Mouse (Mus musculus) left cerebral cortex, postnatal 36 days (tissue): ENCODE measurements around the gene Siglece. TPM values are rescaled to one million over a fixed set of nuclear protein-coding genes. Genes with fewer than 3 reads are reported as not detected.
"Not testable (repeated sequence)": the region's sequence is repeated elsewhere in the genome, so short reads cannot be mapped to it uniquely, and the experiment has no call there.

Experiments
- DNase-seq, 2 experiments: peaks; one replicate each; pipeline ENCODE4 v3.0.0; 2021 to 2022; ENCODE audit warnings: low spot score in 2 of 2, mixed read lengths in 1 of 2
- intact Hi-C: fragments of 180-260 bp; cut with DNase I; formaldehyde crosslinking; loops from one replicate; pipeline ENCODE4 v1.15.1; 2025
- total RNA-seq, 2 experiments: library from RNA; stranded (reverse); gene quantifications; 2 replicates each; pipeline ENCODE4 v1.2.3; 2021

The Siglece gene
- total RNA-seq: 1 to 10 TPM in 1 of 2 experiments, under 1 TPM in 1; 1.00 to 1.4 TPM

DNA sequence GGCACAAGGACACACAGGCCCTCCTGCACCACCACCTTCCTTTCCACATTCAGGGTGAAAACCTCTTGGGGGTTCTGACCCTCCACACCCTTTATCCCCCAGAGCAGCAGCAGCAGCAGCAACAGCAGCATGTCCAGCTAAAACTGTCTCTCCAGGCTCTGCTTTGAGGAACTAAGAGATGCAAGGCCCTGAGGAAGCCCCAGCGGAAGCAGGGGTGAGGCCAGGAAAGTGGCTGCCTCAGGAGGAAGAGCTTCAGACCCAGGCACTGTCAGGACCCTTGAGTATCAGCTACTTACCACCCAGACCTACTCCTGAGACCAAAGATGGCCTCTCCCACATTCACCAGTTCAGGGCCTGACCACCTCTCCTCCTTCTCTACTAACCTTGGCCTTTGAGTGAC is at the start of gene Siglece:
Gene Siglece, minus strand, starts transcription at position 160 of the 400 bp plus-strand sequence.
- no peak for DNase-seq
- intact Hi-C loops: no loop called here

DNA sequence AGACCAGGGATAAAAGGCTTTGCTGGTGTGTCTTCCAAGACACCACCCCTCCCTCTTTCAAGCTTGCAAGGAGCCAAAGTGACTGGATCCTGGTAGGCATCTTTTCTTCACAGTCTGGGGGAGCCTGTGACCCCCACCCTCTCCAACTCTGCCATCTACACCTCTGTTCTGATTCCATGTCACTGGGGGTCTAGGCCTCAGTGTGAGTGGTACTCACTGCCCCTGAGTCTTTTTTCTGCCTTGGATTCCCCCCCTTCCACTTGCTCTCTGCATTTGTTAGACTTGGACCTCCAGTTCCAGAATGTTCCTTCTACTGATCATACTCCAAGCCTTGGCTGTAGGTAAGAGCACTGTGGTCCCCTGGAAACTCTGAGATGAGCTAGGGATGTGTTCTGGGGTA is 30.2 kb upstream of the Siglece start, which contains the start of gene Klk14:
Gene Klk14, plus strand, starts transcription at position 301 of the 400 bp plus-strand sequence.
- intact Hi-C loops: no loop called here
- DNase-seq: no peak

DNA sequence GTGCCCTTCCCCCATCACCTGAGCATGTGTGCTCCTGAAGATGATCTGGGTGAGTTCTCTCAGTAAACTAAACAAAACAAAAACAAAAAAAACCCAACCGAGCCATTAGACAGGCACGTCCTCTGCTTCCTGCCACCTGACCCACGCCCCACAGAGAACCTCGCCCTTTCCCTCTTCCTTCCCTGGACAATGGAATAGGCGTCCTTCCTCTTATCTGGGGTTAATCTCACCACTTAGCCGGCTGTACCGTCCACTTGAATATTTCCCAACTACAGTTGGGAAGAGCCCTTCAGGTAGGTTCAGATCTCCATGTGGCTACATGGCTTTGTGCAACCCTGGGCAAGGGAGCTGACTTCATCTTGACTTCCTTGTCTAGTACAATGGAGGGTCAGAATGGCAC is 25.1 kb upstream of the Siglece start:
- no peak for DNase-seq
- intact Hi-C loops: no loop called here

DNA sequence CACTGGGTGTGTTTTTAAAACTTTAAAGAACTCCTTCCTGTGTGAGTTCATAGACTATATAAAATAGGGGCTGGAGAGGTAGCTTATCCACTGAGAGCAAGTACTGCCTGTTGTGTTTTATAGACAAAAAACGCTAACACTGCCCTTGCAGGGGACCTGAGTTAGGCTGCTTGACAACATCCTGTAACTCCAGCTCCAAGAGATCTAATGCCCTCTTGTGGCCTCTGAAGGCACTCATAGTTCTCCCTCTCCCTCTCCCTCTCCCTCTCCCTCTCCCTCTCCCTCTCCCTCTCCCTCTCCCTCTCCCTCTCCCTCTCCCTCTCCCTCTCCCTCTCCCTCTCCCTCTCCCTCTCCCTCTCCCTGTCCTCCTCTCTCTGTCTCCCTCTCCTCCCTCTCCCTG is 22.6 kb upstream of the Siglece start:
- DNase-seq, intact Hi-C loops: not testable (repeated sequence)

DNA sequence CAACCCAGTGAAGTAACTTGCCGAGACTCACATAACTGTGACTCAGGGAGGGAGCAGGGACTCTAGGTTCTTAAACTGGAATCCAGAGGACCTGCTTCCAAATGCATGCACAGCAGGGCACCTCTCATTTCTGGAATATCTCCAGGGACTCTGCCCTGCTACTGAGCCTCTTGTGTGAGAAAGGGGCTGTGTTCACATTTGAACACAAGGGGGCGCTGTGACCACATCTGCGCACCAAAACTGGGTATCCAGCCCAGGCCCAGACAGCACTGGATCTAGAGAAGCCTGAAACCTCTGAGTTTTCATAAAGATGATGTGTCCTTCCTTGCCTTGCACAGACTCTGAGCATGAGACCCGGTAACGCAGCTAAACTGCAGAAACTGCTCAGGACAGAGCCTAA is 21.0 kb upstream of the Siglece start:
- DNase-seq: peak; percentile 54
- intact Hi-C loops: no loop called here

DNA sequence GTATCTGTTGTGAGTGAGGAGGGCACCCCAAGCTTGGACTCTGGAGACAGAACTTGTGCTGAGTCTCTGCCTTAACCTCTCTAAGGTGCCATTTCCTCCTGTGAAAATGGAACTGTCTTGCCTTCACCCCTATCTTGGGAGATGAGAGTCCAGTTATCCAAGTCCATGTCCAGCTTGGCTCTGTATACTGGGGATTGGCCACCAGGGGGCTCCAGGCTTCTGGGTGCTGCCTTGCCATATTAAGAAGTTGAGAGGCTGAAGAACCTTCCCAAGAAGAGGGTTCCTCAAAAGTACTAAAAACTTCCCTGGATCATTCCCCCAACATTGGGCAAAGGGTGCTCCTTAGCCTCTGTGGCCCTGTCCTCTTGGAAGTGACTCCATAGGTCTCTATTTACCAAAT is 18.6 kb upstream of the Siglece start:
- intact Hi-C loops: loop anchor here (1.0 to 5.0 kb wide), 2 partner anchors 104 to 217 kb away; partner anchors contain the start of gene Klk10
- peak; percentile 26 to 30 for DNase-seq

DNA sequence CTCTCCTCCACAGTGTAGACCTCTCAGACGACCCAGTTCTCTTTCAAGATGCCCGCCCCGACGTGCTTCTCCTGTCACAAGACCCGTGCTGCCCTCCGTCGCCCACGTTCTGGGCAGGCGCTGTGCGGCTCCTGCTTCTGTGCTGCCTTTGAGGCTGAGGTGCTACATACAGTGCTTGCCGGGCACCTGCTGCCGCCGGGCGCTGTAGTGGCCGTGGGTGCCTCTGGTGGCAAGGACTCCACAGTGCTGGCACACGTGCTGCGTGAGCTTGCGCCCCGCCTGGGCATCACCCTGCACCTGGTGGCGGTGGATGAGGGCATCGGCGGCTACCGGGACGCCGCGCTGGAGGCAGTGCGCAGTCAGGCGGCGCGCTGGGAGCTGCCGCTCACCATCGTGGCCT is 15.1 kb upstream of the Siglece start:
- intact Hi-C loops: loop anchor here (5.0 kb wide), 1 partner anchor 107 kb away; the partner anchor contains the start of gene Klk10
- DNase-seq: no peak

DNA sequence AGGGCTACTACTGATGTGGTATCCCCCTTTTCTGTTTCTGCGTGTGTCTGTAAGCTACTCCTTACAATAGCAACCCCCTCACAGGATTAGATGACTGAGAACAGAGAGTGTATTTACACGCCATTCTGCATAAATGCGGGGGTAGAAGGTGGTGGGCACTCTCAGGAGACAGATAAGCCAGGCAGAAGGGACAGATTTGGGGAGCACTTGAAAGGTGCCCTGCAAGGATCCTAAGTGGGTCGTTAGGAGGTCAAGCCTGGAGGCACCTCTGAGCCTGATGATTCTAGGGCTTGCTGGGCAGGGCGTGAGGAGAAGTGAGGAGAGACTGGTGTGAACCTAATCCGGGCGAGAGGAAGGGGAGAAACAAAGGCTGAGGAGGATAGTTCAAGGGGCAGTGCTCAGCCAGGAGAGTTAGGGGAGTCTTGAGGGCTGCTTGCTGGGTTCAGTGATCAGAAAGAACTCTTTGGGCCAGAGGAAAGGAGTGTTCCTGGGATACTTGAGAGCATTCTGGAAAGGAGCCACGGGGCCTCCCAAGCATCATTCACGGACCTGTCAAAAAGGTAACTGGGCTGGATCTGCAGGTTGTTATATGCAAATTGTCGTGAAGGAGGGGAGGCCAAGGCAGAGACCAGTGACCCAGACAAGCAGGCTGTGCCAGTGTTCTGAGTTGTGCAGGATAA is 12.8 kb upstream of the Siglece start:
- intact Hi-C loops: loop anchor here (5.0 kb wide), 2 partner anchors 85 to 110 kb away; partner anchors contain the start of gene Zfp658
- DNase-seq: no peak

DNA sequence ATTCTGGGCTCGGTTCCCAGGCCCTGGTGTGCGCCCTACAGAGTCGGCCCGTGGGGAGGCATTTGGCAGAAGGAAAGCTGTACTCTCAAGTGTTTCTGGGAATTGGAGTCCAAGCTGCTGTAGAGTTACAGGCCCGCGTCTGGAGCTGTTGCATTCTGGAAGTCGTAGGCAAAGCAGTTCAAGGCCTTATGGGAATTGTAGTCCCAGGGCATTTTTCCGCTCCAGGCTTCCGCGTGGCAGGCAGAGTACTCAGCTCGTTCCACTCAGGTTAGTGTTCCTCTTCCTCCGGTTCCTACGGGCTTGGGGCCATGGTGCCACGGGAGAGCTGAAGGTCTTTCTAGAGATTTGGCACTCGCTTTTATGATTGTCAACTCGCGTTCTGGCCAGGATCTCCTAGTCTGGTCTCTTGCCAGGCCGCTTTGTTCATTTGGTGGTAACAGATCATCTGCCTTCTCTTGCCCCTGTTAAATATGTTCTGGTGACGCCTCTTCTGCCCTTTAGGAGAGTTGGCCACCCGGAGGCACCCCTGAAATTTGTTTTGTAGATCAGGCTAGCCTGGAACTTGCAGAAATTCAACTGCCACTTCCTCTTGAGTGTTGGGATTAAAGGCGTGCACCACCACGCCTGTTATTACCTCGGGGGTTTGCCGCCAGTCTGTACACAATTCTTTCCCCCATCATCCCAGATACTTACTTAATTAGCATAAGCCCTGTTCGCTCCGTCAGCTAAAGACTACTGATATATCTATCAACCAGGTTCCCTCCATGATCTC is 12.0 kb upstream of the Siglece start, which contains the start of gene Ctu1:
Gene Ctu1, plus strand, starts transcription at position 208 of the 772 bp plus-strand sequence.
- intact Hi-C loops: loop anchor here (5.0 kb wide), 2 partner anchors 85 to 110 kb away; partner anchors contain the start of gene Zfp658

DNA sequence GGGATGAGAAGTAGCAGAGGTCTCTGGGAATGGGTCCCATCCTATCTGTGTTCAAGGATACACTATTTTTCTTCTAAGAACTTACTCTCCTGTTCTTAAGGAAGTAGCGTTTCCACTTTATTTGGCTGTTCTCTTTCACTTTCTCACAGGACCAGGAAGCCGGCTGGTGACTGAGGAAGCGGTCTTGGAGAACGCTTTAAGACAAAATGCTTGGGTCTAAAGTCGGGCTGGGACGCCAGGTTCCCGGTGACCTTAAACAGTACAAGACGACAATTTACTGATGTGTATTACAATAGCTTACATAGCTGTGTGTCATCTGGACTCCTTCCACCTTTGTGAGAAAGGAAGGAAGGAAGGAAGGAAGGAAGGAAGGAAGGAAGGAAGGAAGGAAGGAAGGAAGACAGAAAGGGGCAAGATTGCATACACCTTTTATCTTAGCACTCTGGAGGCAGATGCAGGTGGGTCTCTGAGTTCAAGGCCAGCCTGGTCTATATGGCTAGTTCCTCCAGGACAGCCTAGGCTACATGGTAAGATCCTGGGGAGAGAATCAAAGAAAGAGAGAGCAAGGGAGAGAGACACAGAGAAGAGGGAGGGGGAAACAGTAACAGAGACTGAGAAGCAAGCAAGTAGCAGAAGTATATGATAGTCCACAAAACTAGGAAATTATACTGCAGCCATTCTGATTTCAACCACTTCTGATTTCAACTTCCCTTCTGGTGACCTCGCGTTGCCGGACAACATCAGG is 11.3 kb upstream of the Siglece start:
- no peak for DNase-seq
- intact Hi-C loops: loop anchor here (5.0 kb wide), 2 partner anchors 84 to 109 kb away; partner anchors contain the start of gene Zfp658

More for the DNA sequence above, 12.0 kb upstream of the Siglece start, which contains the start of gene Ctu1:
- DNase-seq: peak; percentile 84 to 90

DNA sequence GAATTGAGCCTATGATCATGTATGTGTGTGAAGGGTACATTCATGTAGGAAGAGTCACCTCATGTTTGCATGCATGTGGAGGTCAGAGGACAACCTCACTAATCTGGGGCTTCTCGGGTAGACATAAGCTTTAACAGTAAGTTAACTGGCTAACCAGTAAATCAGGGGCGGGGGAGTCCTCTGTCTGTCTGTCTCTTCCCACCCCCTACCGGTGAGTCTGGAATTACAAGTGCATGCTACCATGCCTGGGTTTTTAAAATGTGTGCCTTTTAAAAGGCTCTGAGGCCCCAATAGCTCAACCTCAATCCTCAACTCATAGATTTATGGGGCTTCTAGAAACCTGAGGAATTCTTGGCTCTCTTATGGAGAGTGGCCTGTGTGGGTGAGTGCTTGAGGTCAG is 8.6 kb upstream of the Siglece start:
- intact Hi-C loops: no loop called here
- no peak for DNase-seq

DNA sequence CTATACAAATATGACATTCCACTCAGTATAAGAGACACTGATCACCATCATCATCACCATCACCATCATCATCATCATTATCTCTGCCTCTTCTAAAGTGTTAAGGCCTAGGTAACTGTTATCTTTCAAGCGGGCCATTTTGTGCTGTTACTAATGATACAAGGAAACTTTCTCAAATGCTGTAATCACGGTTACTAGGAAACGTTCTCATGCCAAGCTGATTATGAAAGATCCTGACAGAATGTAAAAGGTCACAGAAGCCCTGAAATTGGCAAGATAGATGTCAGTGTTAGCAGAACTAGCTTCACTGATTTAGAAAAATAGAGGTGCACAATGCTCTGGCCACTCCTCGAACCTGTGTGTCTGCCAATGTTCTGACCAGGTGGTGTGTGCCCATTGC is 7.3 kb upstream of the Siglece start:
- DNase-seq, intact Hi-C loops: not testable (repeated sequence)

DNA sequence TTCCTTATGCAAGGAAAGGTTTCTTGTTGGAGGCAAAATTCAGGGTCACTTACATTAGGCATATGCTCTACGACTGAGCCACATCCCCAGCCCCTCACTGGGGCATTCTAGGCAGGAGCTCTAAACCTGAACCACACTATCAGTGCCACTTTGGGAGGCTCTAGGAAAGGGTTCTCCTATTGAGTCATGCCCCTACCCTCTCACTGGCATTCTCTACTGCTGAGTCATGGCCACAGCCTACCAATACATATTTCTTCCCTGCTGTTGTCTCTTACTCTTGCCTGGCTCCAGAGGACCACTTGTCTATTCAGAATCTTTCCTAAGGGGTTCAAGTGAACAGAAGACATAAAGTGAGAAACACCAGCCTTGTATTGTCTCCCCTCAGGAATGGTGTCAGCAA is 2.8 kb upstream of the Siglece start:
- no peak for DNase-seq
- intact Hi-C loops: no loop called here

DNA sequence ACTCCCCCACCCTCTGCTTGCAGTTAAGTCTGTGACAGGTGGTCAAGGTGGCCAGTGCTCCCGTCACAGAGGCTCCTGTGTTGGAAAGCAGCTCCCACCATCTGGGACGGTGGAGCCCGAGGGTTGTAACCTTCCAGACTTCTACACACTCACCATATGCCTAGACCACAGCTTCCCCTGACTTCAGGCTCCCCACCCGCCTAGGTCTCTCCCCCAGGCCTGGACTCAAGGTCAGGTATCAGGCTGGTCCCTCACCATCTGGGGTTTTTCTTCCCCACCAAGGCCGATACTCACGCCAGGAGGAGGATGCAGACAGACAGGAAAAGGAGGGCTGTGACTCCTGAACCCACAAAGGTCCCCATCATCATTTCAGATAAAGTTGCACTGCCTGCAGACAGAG is 3.7 kb downstream of the Siglece start:
- intact Hi-C loops: no loop called here

DNA sequence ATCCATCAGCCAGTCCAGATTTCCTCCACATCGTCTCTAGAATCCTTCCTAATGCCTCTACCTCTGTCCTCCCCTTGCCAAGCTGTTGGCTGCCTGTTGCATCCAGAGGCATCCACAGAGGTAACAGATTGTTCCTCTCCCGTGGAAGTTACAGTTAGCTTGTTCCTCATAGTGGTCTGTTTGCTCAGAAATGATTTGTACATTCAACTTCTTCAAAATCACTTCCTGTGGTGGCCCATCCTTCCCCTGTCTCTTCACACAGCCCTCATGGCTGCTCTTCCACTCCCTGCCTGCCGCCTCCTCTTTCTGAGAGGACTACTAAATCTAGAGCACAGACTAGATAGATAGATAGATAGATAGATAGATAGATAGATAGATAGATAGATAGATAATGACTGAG is 5.4 kb downstream of the Siglece start:
- intact Hi-C loops: no loop called here
- DNase-seq: no peak

More for the DNA sequence above, 3.7 kb downstream of the Siglece start:
- no peak for DNase-seq

DNA sequence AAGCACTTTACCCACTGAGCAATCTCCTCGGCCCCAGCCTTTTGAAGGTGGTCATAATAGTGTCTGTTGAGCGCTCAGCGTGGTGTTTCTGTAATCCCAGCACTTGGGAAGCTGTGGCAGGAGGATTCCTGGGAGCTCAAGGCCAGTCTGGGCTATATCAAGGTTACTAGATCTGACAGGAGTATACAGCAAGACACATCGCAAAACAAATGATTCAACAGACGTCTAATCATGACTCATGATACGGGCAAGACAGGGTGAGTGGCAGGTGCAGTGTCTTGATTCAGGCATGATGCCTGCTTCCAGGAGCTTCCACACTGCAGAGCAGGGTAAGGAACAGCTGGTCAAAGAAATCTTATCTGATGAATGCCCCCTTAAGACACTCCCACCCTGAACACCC is 7.3 kb downstream of the Siglece start:
- DNase-seq: no peak
- intact Hi-C loops: no loop called here

DNA sequence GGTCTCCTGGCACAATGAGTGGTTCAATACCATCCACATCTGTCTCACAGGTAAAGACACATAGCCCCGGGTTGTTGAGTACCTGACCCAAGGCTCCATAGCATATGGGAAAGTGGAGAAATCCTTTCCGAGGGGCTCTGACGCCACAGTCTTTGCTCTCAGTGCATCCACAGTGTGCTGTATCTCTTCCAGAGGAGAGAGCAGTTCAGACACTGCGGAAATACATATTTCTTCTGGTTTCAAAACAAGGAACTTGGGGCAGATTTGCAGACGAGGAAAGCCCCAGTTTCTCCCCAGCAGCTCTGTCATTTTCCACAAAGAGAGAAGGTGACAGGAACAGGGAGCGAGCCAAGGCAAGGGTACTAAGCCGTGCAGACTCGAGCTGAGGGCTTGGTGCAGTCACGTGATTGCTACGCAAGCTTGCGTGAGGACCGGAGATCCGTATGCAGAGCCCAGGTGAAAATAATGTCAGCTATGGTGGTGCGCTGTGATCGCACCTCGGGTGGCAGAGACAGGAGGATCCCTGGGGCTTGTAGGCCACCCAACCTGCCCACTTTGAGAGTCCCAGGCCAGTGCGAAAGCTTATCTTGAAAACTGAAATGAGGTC is 16.8 kb downstream of the Siglece start:
- intact Hi-C loops: no loop called here
- DNase-seq: no peak

DNA sequence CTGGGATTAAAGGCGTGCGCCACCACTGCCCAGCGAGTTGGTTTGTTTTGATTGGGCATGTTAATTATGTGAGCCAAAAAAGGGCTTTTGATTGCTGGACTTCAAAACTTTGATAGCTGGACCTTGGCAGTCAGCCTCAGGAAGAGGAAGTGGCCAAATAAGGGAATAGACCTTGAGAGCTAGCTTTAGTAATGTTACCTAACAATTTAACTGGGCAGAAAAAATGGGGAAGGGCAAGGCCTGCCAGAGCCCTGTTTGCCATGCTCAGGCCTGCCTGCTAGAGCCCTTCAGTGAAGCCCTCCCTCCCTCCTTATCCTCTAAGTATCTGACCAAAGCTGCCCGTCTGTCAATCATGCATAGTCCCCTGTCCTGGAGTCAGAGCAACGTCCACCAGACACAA is 17.4 kb downstream of the Siglece start:
- intact Hi-C loops: no loop called here
- DNase-seq: no peak

DNA sequence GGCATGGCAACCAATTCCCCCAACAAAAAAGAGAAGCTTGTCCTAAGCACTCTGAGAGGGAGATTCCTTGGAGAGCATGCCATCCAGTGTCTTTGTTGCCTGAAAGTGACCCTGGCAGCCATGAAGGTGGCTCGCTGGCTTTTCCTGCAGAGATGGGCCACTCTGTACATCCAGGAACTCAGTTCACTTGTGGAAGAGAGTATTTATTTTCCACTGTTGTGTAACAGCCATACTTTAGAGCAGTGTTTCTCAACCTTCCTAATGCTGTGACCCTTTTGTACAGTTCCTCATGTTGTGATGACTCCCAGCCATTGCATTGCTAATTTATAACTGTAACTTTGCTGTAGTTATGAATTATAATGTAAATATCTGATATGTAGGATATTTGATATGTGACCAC is 22.8 kb downstream of the Siglece start:
- intact Hi-C loops: no loop called here

More for the DNA sequence above, 22.8 kb downstream of the Siglece start:
- no peak for DNase-seq
